Mouse (Mus musculus) embryonic facial prominence, embryonic 15.5 days (tissue): ENCODE results near the gene Ttc39d. TPM values are rescaled to one million over a fixed set of nuclear protein-coding genes. Genes with fewer than 3 reads are reported as not detected.
A peak's percentile ranks its signal among the peaks of the same experiment; 100 is the strongest.
"Not testable (repeated sequence)": the region's sequence is repeated elsewhere in the genome, so short reads cannot be mapped to it uniquely, and the experiment has no call there.

Source experiments
- ATAC-seq: fragments of 200-750 bp; cut with Nextera tagmentation; 2 replicates; pipeline ENCODE4 v1.8.0; 2017; ENCODE audit warnings: low read depth, moderate TSS enrichment; ENCODE audit not compliant: insufficient number of reproducible peaks, low FRiP score, low TSS enrichment
- H3K27ac ChIP-seq: fragments of 300-500 bp; sonication (generic); replicated peaks from 2 replicates; pipeline ENCODE4 v1.5.1; 2015; ENCODE audit warnings: mild to moderate bottlenecking, inconsistent platforms
- H3K27me3 ChIP-seq: fragments of 300-500 bp; sonication (generic); 2 replicates; pipeline ENCODE4 v1.6.1; 2015; ENCODE audit warnings: inconsistent platforms
- H3K36me3 ChIP-seq: fragments of 300-500 bp; sonication (generic); 2 replicates; pipeline ENCODE4 v1.6.1; 2015; ENCODE audit warnings: mild to moderate bottlenecking, inconsistent platforms
- H3K4me1 ChIP-seq: fragments of 300-500 bp; sonication (generic); 2 replicates; pipeline ENCODE4 v1.6.1; 2015; ENCODE audit warnings: inconsistent platforms
- H3K4me2 ChIP-seq: fragments of 300-500 bp; sonication (generic); replicated peaks from 2 replicates; pipeline ENCODE4 v1.6.1; 2015; ENCODE audit warnings: mild to moderate bottlenecking, inconsistent platforms
- H3K4me3 ChIP-seq: fragments of 300-500 bp; sonication (generic); replicated peaks from 2 replicates; pipeline ENCODE4 v1.5.1; 2015; ENCODE audit warnings: mild to moderate bottlenecking, inconsistent platforms
- H3K9ac ChIP-seq: fragments of 300-500 bp; sonication (generic); 2 replicates; pipeline ENCODE4 v1.6.1; 2015; ENCODE audit warnings: inconsistent platforms
- H3K9me3 ChIP-seq: fragments of 300-500 bp; sonication (generic); replicated peaks from 2 replicates; pipeline ENCODE4 v1.6.1; 2016; ENCODE audit warnings: inconsistent platforms
- WGBS: fragments of 180-500 bp; shearing (Covaris S2); methylation state at CpG from one replicate; pipeline ENCODE4 v1.1.7; 2015; 5-methylcytosine and 5-hydroxymethylcytosine counted together
- polyA plus RNA-seq: library from polyadenylated mRNA; unstranded; fragments of >200 nt; fragmentation: Nextera tagmentation; extraction: Ambion mirVana; gene quantifications from 2 replicates; pipeline ENCODE4 v1.2.1, GENCODE M21; 2015

Ttc39d gene
- polyA plus RNA-seq, 1 experiment from 2014 or later: 0.52 TPM

- peaks cover 15% of the 10 kb centered on the region for H3K4me1 ChIP-seq
- H3K4me3 ChIP-seq: no peak overlapping the region
- H3K27ac ChIP-seq: no peak overlapping the region
- 90% methylated on average over 4 of the region's 4 CpGs for WGBS
- no peak overlapping the region for H3K4me2 ChIP-seq
- no peaks in the 10 kb centered on the region for H3K9me3 ChIP-seq
- no peaks in the 10 kb centered on the region for H3K36me3 ChIP-seq
- no peak for ATAC-seq
- no peak overlapping the region for H3K9ac ChIP-seq
- no peaks in the 10 kb centered on the region for H3K27me3 ChIP-seq
Observed at GRCm38 (mm10) chr17:80171948-80172347, 35.3 kb upstream of the Ttc39d start.

GRCm38 (mm10) chr17:80172761-80173160 lies 34.5 kb upstream of the Ttc39d start:
- ATAC-seq: no peak
- H3K4me3 ChIP-seq: no peak overlapping the region
- no peaks in the 10 kb centered on the region for H3K36me3 ChIP-seq
- no peak overlapping the region for H3K9ac ChIP-seq
- H3K4me1 ChIP-seq: peaks cover 13% of the 10 kb centered on the region
- no peaks in the 10 kb centered on the region for H3K9me3 ChIP-seq
- H3K4me2 ChIP-seq: no peak overlapping the region
- 80% methylated on average over 5 of the region's 5 CpGs for WGBS
- no peak overlapping the region for H3K27ac ChIP-seq
- no peaks in the 10 kb centered on the region for H3K27me3 ChIP-seq

GRCm38 (mm10) chr17:80173708-80174107 lies 33.6 kb upstream of the Ttc39d start:
- 79% methylated on average over 2 of the region's 2 CpGs for WGBS
- no peak for ATAC-seq
- H3K4me1 ChIP-seq: peaks cover 3% of the 10 kb centered on the region

GRCm38 (mm10) chr17:80174146-80174545 lies 33.1 kb upstream of the Ttc39d start:
- Histone ChIP-seq H3K9me3 (no peaks in the 10 kb centered on the region), H3K4me2 (no peak overlapping the region), H3K27me3 (no peaks in the 10 kb centered on the region), H3K27ac (no peak overlapping the region), H3K4me1 (no peaks in the 10 kb centered on the region), H3K4me3 (no peak overlapping the region), H3K36me3 (no peaks in the 10 kb centered on the region), H3K9ac (no peak overlapping the region)
- ATAC-seq: no peak
- WGBS: 83% methylated on average over 3 of the region's 3 CpGs

More at GRCm38 (mm10) chr17:80173708-80174107, 33.6 kb upstream of the Ttc39d start:
- Histone ChIP-seq H3K9ac (no peak overlapping the region), H3K27ac (no peak overlapping the region), H3K27me3 (no peaks in the 10 kb centered on the region), H3K9me3 (no peaks in the 10 kb centered on the region), H3K36me3 (no peaks in the 10 kb centered on the region), H3K4me2 (no peak overlapping the region), H3K4me3 (no peak overlapping the region)

GRCm38 (mm10) chr17:80174699-80175385 lies 32.4 kb upstream of the Ttc39d start:
- no peaks in the 10 kb centered on the region for H3K9me3 ChIP-seq
- no peaks in the 10 kb centered on the region for H3K36me3 ChIP-seq
- ATAC-seq: no peak
- no peaks in the 10 kb centered on the region for H3K27me3 ChIP-seq
- WGBS: 58% methylated on average over 19 of the region's 19 CpGs
- no peak overlapping the region for H3K4me3 ChIP-seq
- H3K4me2 ChIP-seq: no peak overlapping the region
- no peaks in the 10 kb centered on the region for H3K4me1 ChIP-seq
- H3K27ac ChIP-seq: no peak overlapping the region
- H3K9ac ChIP-seq: no peak overlapping the region

GRCm38 (mm10) chr17:80175386-80175739 lies 31.9 kb upstream of the Ttc39d start:
- H3K27ac ChIP-seq: no peak overlapping the region
- no peaks in the 10 kb centered on the region for H3K9me3 ChIP-seq
- no peak overlapping the region for H3K9ac ChIP-seq
- no peak for ATAC-seq
- no peak overlapping the region for H3K4me3 ChIP-seq
- H3K27me3 ChIP-seq: no peaks in the 10 kb centered on the region
- H3K4me1 ChIP-seq: no peaks in the 10 kb centered on the region
- no peak overlapping the region for H3K4me2 ChIP-seq
- WGBS: 68% methylated on average over 4 of the region's 4 CpGs
- H3K36me3 ChIP-seq: no peaks in the 10 kb centered on the region

GRCm38 (mm10) chr17:80175966-80176365 lies 31.3 kb upstream of the Ttc39d start:
- Histone ChIP-seq H3K27ac (no peak overlapping the region), H3K27me3 (no peaks in the 10 kb centered on the region), H3K36me3 (no peaks in the 10 kb centered on the region), H3K4me3 (no peak overlapping the region), H3K9me3 (no peaks in the 10 kb centered on the region), H3K4me1 (no peaks in the 10 kb centered on the region), H3K4me2 (no peak overlapping the region), H3K9ac (no peak overlapping the region)
- WGBS: 80% methylated on average over 3 of the region's 3 CpGs
- ATAC-seq: no peak

GRCm38 (mm10) chr17:80178846-80179245 lies 28.4 kb upstream of the Ttc39d start:
- not testable (repeated sequence) for H3K27ac ChIP-seq, H3K27me3 ChIP-seq, H3K9me3 ChIP-seq, ATAC-seq, H3K4me3 ChIP-seq, H3K36me3 ChIP-seq, H3K4me2 ChIP-seq, H3K4me1 ChIP-seq, H3K9ac ChIP-seq
- 89% methylated on average over 3 of the region's 3 CpGs for WGBS

- Histone ChIP-seq H3K4me2 (no peak overlapping the region), H3K36me3 (no peaks in the 10 kb centered on the region), H3K9me3 (no peaks in the 10 kb centered on the region), H3K4me3 (no peak overlapping the region), H3K27me3 (no peaks in the 10 kb centered on the region), H3K9ac (no peak overlapping the region), H3K27ac (no peak overlapping the region), H3K4me1 (no peaks in the 10 kb centered on the region)
- ATAC-seq: peak; percentile 64
- WGBS: 1% methylated on average over 6 of the region's 6 CpGs
Observed at GRCm38 (mm10) chr17:80179959-80180358, 27.3 kb upstream of the Ttc39d start.

- H3K36me3 ChIP-seq: no peaks in the 10 kb centered on the region
- no peaks in the 10 kb centered on the region for H3K4me1 ChIP-seq
- H3K27me3 ChIP-seq: no peaks in the 10 kb centered on the region
- no peak overlapping the region for H3K4me3 ChIP-seq
- no peaks in the 10 kb centered on the region for H3K9me3 ChIP-seq
- no peak overlapping the region for H3K27ac ChIP-seq
- H3K9ac ChIP-seq: no peak overlapping the region
- H3K4me2 ChIP-seq: no peak overlapping the region
- no peak for ATAC-seq
Observed at GRCm38 (mm10) chr17:80180468-80180867, 26.8 kb upstream of the Ttc39d start.

- H3K27me3 ChIP-seq: no peaks in the 10 kb centered on the region
- ATAC-seq: no peak
- WGBS: 81% methylated on average over 10 of the region's 10 CpGs
Observed at GRCm38 (mm10) chr17:80183615-80184014, 23.6 kb upstream of the Ttc39d start.

GRCm38 (mm10) chr17:80193075-80193474 lies 14.2 kb upstream of the Ttc39d start:
- H3K27me3 ChIP-seq: no peaks in the 10 kb centered on the region
- H3K4me1 ChIP-seq: no peaks in the 10 kb centered on the region
- no peaks in the 10 kb centered on the region for H3K9me3 ChIP-seq
- 59% methylated on average over 5 of the region's 5 CpGs for WGBS
- no peak overlapping the region for H3K9ac ChIP-seq
- H3K36me3 ChIP-seq: peaks cover 26% of the 10 kb centered on the region
- ATAC-seq: no peak
- H3K27ac ChIP-seq: no peak overlapping the region
- H3K4me2 ChIP-seq: no peak overlapping the region
- no peak overlapping the region for H3K4me3 ChIP-seq

More at GRCm38 (mm10) chr17:80183615-80184014, 23.6 kb upstream of the Ttc39d start:
- H3K9ac ChIP-seq: no peak overlapping the region
- H3K4me1 ChIP-seq: no peaks in the 10 kb centered on the region
- H3K9me3 ChIP-seq: no peaks in the 10 kb centered on the region
- H3K27ac ChIP-seq: no peak overlapping the region
- no peak overlapping the region for H3K4me2 ChIP-seq
- H3K36me3 ChIP-seq: no peaks in the 10 kb centered on the region; the same call in 1 of the 2 replicates
- no peak overlapping the region for H3K4me3 ChIP-seq
